Mouse (Mus musculus) mature B cell (primary cell): ENCODE data around the gene Apoa5.
"Not testable (repeated sequence)": the region's sequence is repeated elsewhere in the genome, so short reads cannot be mapped to it uniquely, and the experiment has no call there.

ENCODE experiments used
- in situ Hi-C: fragments of 300-500 bp; cut with MboI; formaldehyde crosslinking; loops from 2 replicates; pipeline ENCODE4 v1.14.3; 2019

Gene Apoa5

DNA sequence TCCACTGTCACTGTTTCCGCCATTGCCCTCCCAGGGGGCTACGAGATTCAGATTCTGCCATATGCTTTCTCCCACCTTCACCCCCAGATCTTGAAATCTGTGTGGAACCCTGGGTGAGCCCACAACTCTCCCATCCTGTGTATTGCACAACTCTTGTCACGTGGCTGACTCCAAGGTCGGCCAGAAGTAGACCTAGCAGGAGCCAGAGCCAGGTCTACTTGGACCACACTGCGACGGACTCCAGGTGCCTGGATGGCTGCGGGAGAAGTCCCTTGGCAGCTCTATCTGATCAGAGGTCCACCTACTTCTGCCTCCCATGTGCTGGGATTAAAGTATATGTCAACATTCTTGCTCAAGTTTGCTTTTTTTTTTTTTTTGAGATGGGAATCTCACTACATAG is 7.3 kb upstream of the Apoa5 start:
- in situ Hi-C loops, result no loop called here

DNA sequence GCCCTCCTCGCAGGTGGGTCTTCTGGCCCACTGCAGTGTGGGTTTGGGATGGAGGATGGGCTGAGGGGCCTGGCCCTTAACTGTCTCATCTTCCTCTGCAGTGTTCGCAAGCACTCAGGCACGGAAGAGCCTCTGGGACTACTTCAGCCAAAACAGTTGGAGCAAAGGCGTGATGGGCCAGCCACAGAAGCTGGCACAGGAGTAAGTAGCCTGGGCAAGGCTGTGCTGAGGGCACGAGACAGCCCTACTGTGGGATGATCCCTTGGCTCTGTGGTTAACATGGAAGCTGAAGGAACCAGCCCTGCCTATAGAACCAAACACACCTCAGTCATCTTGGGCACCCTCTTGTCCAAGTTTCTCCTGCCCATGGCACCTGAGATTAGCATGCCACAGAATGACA is 692 bp downstream of the Apoa5 start:
- in situ Hi-C loops, result no loop called here

DNA sequence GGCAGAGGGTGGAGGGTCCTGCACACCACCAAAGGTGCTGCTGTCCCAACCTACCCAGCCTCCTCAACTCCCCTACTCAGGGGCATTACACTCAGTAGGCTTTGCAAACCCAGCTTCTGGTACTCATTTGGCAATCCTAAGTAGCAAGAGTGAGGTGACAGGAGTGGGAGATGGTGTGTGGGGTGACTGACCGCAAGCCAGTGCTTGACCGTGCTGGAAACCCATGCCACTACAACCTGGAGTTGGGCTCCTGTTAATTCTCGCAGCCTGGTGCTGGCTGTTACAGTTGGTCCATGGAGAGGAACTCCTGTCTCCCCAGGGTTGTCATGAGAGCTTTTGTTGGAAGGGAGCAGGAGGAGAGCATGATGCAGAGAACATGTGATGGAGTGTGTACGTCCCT is 2.3 kb downstream of the Apoa5 start:
- in situ Hi-C loops, result no loop called here

DNA sequence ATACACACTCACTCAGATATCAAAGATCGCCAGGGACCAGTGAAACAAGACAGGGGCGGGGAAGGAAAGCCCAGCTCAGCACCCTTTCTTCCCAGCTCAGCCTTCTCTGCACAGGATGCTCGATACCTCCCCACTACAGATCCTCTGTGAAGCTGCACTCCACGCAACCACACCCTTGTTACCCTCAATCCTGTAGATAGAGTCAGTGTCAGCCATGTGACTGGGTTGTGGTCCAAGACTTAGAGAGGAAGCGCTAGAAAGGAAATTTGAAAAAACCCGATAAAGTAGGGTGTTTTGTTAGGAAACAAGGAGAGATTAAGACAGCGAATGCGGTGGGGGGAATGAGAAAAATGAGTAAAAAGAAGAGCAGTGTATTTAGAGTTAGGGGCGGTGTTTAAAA is 3.6 kb downstream of the Apoa5 start:
- in situ Hi-C loops, result no loop called here

DNA sequence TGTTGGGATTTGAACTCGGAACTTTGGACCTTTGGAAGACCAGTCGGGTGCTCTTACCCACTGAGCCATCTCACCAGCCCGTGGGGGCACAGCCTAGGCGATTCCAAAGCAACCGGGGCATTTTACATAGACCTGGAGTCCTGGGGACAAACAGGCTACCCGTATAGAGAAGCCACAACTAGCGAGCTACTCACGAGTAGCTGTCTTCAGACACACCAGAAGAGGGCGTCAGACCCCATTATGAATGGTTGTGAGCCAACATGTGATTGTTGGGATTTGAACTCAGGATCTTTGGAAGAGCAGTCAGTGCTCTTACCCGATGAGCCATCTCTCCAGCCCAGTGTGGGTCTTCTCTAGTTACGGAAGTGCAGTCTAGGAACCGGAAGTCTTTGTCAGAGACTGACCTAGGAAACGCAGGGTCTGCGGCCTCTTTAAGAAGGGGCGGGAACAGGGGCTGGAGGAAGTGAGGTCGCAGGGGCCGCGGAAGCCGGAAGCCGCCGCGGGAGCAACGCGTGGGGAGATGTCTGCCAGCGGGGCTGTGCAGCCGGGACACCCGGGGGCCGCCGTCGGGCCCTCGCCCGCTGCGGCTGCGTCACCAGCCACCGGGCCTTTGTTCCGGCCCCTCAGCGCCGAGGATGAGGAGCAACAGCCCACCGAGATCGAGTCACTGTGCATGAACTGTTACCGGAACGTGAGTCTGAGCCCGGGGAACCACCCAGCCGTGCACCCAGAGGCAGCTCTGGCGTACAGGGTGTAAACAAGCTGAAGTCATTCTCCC is 4.4 kb downstream of the Apoa5 start, which contains the start of gene Zpr1:
Zpr1 (plus strand) TSS at position 388 of the 778 bp plus-strand sequence.
- in situ Hi-C loops, result no loop called here

DNA sequence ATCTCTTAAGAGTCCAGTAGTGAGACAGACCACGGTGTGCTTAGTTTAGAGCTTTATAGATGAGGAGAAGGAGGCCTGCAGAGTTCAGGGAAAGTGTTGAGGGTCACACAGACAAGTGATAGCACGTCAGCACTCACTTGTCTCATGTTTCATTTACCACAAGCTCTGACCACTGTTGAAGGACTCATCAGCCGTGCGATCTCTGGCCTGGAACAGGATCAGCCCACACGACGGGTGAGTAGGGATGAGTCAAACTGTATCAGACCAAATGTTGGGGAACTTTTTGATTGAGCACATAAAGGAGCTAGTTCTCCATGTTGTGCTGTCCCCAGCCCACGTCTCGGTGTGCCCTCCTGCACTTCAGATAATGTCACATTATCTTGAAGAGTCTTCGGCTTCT is 6.1 kb downstream of the Apoa5 start:
- in situ Hi-C loops, result no loop called here

DNA sequence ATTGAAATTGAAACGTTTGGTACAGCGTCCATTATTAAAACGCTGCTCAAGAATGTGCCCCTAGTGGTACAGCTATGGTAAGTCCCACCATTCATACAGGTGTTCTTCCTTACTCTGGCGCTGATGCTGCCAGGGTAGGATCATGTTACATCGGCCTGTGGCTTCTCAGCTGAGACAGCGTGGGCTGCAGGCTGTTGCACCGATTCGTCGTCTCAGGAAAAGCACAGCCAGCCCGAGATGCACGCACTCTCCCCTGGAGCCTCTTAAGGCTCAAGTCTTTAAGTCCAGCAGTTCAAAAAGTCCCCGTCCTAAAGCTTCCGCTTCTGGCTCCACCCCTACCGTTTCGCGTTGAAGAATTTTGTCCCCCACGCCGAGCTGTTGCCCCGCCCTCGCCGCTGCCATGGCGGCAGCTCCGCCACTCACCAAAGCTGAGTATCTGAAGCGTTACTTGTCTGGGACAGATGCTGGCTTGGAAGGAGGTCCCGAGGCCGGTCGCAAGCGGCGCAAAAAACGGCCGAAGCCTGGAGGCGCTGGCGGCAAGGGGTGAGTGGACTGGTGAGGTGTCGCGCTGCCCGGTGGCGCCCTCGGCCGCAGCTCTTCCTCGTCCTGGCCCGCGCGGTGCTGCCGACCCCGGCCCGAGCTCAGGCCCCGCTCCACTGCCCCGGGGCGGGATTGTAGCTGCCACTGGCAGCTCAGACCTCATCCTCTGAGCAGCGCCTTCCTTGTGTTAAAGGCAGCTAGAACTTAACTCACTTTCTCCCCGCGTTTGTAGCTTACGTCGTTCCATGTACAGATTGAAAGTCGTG is 14.4 kb downstream of the Apoa5 start, which contains the start of gene Bud13:
Bud13 (plus strand) TSS at position 378 of the 806 bp plus-strand sequence.
- in situ Hi-C loops, result no loop called here

DNA sequence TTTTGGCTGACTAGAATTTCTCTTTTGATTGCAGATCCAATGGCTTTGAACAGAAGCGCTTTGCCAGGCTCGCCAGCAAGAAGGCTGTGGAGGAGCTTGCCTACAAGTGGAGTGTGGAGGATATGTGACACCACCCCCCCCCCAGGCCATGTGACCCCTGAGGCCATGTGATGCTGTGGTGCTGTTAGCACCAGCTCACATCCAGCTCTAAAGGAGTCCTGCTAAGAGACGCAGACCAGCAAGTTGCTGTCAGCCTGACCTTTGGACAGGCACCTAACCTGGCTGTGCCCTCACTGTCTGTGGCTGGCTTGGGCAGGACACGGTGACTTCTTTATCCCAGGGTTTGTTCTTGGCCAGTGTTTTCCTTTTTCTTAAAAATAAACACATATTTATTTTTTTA is 29.9 kb downstream of the Apoa5 start:
- in situ Hi-C loops, result no loop called here

DNA sequence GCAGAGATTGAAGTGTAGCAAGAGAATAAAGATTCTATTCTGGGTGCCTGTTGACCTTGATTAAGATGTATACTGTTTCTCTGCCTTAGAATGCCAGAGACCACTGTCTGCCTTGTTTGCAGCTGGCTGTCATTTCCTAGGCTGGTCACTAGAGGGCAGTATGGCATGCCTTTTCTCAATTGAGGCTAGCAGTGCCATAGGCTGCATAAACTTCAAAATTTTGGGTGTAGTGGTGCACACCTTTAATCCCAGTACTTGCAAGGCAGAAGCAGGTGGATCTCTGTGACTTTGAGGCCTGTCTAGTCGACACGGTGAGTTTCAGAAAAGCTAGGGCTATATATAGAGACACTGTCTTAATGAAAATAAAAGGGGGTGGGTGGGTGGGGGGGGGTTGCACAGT is 33.7 kb downstream of the Apoa5 start:
- in situ Hi-C loops, result no loop called here

DNA sequence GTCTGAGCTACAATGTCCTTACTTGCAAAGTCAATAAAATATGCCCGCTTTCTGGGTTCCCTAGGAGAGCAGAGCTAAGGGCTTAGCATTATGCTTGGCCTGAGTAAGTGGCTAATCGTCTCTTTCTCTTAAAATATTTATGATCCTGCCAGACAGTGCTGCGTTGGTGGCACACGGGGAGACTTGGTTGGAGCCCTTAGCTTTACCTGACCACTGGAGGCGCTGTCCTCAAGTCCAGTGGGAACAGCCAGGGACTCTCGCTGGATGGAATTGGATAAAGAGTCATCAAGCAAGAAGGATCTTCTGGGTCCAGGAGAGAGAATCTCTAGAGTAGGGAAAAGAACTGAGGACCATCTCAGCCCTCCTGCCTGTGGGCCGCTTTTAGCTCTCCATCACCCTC is 40.7 kb downstream of the Apoa5 start:
- in situ Hi-C loops, result no loop called here

DNA sequence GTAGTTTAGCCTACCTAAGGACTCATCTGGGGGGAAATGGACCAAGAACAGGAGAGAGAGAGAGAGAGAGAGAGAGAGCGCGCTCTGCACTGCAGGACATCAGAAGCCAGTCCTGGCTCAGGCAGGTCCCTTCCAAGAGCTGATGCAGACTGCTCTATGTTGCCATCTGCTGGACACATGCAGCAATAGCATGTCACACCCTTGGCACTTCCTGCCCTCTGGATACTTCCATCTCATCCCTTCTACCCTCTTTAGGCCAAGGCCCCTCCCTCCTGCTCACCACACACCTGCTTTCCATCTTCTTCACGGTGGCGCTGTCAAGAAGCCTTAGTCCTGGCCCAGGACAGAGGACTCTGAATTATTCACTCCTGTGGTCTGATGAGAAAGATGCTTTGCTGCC is 46.1 kb downstream of the Apoa5 start:
- in situ Hi-C loops, result no loop called here

DNA sequence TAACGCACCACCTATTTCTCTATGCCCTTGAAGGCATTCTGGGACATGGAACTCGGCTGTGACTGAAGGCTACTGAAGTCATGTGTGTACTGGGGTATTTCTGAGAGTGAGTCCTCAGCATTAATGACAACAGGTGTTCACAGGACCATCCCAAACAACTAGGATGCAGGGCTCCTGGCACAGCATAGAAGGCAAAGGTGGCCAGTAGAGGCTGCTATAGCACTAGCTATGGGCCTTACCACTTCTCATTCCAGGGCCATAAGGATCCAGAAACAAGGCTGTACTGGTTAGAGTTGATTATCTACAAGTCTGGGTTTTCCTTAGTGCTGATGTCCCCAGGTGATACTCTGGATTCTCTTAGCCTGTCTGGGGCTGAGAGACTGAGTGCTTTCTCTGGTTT is 46.5 kb downstream of the Apoa5 start:
- in situ Hi-C loops, result no loop called here

DNA sequence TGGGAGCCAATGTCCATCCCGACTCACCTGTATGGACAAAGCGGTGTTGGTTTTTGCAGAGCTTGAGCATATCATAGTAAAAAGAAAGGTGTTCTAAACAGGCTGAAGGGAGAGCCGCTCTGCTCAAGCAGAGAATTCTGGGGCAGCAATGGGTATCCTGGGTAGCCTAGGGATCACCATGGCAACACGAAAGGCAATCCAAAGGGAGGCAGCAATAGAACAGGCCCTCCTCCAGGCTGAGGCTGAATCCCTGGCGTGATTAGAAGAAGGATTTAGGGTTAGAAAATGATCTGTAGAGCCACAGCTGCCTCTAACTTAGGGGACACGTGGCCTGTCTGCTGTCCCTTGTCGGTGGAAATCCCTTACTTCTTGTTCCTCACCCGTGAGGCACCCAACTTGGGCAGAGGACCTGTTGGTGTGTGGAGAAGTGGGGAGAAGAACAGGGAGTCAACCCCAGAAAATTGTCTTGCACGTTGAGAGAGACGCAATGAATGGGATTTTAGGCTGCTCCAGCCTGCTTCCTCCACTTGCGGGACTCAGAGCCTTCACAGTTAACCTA is 47.5 kb downstream of the Apoa5 start:
- in situ Hi-C loops, result no loop called here

DNA sequence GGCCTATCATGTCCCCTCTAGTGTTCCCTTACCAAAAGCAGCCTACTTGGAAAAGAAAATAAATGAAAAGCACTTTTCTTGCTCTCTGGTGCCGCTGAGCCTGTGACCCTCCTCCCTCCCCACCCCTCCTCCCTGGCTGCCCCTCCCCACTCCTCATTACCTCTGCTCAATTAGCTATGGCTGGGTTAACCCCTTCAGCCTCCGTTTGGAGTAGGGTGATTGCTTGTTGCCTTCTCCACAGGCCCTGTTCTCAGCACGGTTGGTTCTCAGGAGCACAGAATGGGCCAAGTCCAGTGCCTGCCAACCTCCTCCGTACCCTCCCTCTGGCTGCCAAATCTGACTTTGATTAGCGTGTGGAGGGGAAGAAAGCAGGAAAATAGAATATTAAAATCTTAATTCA is 48.0 kb downstream of the Apoa5 start:
- in situ Hi-C loops, result no loop called here

DNA sequence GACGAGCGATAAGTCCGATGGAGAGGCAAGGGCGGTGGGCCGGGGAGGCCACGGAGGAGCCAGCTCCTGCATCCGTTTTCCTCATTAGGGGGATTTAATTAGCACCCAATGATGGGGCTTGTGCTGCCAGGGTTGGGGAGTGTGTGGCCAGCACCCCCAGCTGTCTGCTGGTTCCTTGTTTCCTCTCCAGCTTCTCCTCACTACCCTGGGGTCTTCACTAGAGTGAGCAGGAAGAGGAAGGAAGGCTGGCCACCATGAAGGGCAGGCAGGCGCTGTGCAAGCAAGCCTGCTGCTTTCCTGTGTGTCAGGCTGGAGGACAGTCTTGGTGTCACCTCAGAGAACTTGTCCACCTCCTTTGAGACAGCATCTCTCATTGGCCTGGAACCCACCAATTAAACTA is 48.5 kb downstream of the Apoa5 start:
- in situ Hi-C loops, result no loop called here

DNA sequence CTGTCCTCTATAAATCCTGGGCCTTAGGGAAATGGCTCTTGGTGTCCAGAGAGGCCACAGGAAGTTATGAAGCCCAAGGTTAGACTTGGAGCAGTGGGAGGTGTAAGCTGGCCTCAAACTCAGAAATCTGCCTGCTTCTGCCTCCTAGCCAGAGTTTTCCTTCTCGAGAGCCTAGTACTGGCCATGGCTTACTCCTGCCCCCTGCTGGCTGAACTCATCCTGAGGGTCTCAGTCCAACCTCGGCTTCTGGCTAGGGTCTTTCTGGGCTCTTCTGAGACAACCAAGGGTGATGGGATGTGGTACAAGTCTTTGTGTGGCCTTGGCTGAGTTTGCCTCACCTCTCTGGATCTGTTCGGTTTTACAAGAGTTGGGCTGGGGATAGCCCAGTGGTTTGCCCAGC is 49.5 kb downstream of the Apoa5 start:
- in situ Hi-C loops, result no loop called here

DNA sequence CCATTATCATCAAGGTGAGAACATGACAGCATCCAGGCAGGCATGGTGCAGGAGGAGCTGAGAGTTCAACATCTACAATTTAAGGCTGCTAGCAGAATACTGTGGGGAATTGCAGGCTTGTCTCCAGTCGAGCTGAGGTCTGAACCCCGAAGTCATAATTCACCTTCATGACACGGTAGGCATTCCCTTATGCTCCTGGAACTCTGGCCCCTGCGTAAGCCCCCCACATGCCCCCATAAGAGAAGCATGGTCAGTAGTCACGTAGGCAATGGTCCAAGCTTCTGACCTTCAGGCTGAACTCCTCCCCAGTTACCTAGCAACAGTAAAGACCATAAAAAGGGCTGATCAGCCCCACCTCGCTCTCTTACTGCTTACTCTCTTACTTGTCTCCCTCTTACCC is 51.5 kb downstream of the Apoa5 start, which contains the start of gene 4931429L15Rik:
4931429L15Rik (minus strand) TSS at position 101 of the 400 bp plus-strand sequence.
- in situ Hi-C loops, result not testable (repeated sequence)

DNA sequence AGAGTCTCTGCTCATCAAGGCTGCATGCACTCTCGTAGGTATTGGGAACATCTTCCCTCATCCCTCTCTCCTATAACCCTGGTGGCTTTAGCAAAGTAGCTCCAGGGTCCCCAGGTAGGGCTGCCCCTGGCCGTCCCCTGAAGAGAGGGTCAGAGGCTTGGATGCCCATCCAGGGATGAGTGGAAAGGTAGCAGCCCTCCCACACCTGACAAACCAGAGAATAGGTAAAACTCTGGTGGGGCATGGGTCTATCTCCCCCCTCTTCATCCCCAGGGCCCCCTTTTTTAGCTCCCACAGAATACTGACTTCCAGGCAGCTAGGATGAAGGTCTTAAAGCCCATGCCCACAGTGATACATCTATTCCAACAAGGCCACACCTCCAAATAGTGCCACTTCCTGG is 52.0 kb downstream of the Apoa5 start:
- in situ Hi-C loops, result no loop called here
